Mouse (Mus musculus): ENCODE measurements around the gene Casp7.
A peak's percentile ranks its signal among the peaks of the same experiment; 100 is the strongest.
"Not testable (repeated sequence)": the region's sequence is repeated elsewhere in the genome, so short reads cannot be mapped to it uniquely, and the experiment has no call there.

Gene Casp7

DNA sequence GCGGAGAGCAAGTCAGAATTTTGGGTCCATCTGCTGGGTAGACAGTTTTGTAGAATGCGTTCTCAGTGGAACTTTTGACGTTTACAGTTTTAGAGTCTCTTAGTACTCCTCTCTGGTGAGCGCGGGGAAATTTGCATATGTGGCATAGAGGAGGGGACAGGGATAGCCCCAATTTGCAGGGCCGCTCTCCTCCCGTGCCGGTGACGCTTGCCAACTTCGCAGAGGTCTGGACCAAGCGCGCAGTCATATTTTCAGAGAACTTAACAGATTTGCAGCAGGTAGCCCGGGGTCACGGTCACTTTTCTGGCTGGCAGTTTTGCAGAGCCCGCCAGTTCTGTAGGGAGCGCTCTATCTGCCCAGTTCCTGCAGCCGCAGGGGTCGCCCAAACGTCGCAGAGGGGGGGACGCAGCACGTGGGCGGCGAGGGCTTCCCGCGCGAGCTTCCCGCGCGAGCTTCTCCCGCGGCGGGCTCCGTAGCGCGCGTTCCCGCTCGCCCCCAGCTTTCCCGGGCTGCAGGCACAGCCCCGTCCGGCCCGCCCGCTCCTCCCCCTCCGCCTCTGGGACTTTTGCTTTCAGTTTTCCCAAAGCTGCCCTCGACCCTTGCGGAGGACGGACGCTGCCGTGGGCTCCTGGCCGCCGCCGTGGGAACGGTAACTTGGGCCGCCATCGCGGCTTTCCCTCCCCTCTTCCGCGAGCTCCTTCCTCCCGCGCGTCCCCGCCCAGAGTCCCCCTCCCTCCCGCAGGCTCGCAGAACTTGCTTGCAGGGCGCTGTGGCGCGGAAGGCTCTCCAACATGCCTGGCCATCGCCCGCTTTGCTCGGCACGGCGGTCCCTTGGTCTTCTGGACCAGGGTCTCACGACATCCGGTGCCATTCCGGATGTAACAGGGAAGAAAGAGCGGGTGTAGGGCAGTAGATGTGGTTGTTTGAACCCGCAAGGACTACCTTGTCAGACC, at the start of gene Casp7:
Gene Casp7, plus strand, starts transcription at position 461 of the 953 bp plus-strand sequence.
- DNase-seq (ENCODE audit: low read depth in 1 of 2, low spot score in 2 of 2): no peak

DNA sequence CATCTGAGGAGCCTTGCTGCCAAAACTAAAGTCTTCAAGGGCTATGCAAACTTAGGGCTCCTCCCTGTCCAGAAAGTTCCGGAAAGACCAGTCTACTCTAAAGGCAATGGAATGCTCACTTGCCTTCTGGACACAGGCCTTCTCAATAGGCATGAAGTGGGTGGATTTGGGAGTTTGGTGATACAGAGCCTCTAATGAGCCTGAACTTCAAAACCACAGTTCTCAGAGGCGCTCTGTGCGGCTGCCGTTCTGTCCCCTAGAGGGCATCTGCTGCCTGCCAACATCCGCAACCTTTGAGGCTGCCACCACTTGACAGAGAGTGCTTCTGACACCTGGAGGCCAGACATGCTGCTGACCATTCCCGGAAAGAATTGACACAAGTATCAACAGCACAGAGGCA, 47.6 kb upstream of the Casp7 start:
- DNase-seq (ENCODE audit: low read depth in 1 of 2, low spot score in 2 of 2): no peak

DNA sequence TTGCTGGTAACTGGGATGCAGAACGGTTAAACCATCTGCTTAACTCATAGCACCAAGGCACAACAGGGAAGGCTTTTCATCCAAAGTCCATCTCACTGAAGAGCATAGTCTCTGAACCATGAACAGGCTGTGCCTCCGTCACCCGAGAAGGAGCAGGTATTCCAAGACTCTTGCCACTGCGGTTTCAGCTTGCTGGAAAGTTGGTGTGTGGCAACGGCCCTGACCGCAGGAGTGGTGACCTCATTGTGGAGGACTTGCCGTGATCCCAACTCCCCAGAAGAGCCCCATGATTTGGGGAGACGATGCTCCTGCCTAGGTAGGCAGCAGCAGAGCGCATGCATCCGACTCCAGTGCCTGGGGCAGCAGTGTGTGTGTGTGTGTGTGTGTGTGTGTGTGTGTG, 43.2 kb upstream of the Casp7 start:
- no peak for DNase-seq (ENCODE audit: low read depth in 1 of 2, low spot score in 2 of 2)

DNA sequence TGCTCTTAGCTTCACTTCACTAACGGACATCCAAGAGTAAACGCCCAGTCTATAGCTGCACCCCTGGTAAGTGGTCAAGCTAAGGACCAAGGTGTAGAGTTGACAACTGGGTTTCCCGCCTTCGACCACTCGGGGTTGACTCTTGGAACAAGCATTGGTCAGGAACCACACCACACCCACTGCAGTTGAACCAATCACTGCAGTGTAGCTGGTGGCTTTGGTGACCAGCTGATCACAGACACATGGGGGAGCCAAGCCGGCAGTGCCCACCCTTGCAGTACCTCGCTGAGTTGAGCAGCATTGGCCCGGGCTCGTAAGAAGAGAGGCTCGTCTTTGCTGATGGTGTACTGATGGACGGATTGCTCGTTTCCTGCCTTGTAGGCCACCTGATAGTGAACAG, 41.7 kb upstream of the Casp7 start:
- DNase-seq (ENCODE audit: low read depth in 1 of 2, low spot score in 2 of 2): no peak

DNA sequence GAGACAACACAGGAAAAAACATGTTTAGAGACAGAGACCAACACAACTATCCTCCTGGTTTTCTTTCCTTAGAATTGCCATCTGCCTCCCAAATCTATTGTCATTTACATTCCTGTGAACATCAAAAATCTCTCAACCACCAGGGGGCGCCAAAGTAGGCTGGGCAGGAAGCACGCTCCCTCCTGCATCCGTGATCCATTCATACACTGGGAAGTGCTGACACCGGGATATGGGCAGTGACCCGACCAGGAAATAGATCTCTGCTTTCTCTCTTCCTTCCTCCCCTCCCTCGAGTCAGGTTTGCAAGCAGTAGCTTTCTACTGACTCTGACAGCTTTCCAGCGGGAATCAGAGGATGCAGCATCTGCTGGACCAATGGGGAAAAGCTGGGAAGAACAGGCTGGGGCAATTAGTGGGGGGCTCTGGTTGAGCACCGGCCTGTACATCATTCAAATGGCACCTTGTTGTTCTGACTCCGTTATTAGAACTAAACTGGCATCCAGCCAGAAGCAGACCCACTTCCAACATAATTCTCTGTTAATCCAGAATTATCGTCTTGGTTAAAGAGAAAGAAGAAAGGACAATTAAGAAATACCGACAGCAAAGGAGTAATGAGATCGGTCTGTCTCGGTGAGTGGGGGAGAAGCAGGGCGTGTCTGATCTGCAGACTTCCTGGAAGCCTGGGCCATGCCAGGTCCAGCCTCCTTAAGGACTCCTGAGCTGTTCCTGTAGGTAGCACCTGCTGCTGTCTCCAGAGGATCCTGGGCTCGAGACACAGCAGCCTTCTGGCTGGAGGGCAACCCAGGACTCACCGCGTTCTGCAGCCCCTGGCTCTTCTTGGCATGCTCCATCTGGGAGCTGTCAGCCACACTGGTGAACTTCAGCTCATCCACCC, 40.2 kb upstream of the Casp7 start:
- DNase-seq (ENCODE audit: low read depth in 1 of 2, low spot score in 2 of 2): peak in 1 of 2 experiments; percentile 16

DNA sequence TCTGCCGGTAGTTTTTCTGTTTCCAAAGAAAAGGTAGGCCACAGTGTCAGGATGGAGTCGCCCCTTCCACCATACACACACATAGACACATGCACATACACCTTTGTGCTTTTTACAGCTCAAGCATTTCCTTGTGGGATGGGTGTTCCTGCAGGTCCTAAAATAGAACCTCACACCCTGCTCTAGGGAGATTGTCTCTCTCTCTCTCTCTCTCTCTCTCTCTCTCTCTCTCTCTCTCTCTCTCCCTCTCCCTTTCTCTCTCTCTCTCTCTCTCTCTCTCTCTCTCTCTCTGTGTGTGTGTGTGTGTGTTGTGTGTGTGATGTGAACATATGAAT, 39.6 kb upstream of the Casp7 start:
- not testable (repeated sequence) for DNase-seq (ENCODE audit: low read depth in 1 of 2, low spot score in 2 of 2)

DNA sequence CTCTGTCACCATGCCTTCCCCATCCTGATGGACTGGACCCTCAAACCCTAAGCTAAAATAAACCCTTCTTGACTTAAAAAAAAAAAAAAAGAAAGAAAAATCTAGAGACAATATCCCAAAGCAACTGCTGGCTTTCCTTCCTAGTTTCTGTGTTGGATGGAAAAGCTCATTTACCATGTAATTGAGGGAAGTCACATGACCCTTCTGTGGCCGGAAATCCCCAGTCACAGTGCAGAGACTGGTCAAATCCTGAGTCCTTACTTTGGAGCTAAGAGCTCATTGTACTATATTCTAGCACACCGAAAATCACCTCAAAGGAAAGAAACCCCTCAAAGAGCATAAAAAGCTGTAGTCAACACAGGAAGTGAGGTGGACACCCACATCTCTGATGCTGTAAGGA, 38.0 kb upstream of the Casp7 start:
- DNase-seq (ENCODE audit: low read depth in 1 of 2, low spot score in 2 of 2): no peak

DNA sequence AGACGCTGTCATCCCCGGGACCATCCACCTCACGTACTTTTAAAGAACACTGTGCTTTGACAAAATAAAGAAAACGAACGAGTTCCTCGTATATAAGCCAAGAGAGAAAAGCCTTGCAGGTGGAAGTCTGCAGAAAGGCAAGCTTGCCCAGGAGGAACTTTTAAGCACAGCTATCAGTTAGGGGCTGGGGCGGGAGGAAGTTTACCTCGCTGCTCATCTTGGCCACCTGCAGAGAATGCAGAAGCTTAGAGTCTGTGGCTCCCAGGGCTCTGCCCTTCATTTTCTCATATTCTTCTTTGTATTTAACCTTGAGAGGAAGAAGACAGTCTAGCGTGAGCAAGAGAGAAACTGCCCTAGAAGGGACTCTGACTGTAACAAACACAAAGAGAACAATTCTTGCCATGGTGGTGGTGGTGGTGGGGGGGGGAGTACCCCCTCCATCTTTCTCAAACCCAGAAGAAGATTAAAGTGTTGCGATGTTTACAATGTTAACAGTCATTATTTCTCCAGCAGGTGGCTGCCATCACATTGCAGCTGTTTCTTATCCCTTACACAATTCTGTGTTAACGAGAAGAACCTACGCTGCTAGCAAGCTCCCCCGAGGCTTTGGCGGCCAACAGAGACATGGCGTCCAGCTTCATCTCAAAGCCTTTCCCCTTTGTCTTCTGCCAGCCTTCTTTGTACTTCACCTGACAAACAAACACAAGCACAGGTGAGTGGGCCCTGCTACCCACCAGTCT, 33.0 kb upstream of the Casp7 start:
- no peak for DNase-seq (ENCODE audit: low read depth in 1 of 2, low spot score in 2 of 2)

DNA sequence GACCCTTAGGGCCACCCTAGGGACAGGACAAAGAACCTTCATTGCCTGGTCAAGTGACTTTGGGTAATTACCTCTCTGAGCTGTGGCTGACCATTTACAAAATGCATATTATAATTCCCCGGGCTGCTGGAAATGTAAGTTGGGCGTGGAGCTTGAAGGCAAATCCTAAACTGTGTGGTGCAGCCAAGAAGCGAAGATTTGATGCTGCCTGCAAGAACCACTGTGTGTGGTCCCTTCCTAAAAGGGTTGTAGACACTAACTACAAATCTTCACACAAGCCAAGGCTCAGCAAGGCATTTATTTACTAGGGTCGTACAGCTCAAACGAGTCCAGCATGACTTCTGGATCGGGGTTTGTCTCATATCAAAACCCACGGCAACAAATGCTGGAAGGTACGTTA, 32.4 kb upstream of the Casp7 start:
- no peak for DNase-seq (ENCODE audit: low read depth in 1 of 2, low spot score in 2 of 2)

DNA sequence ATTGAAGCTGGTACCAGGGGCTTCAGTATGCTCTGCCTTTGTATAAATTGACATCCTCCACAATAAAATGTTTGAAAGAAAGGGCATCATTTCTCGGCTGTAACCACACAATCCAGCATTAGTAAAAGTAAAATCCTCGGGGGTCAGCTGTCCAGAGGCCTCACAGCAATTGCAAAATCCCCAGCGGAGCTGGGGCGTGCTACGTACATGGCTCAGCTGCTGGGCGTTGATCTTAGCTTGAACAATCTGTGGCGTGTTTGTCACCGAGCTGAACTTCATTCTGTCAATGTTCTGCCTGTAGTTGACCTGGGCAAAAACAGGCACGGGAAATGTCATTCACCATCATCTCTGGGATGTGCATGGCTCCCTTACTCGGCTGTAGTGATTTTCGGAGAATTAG, 30.8 kb upstream of the Casp7 start:
- no peak for DNase-seq (ENCODE audit: low read depth in 1 of 2, low spot score in 2 of 2)

DNA sequence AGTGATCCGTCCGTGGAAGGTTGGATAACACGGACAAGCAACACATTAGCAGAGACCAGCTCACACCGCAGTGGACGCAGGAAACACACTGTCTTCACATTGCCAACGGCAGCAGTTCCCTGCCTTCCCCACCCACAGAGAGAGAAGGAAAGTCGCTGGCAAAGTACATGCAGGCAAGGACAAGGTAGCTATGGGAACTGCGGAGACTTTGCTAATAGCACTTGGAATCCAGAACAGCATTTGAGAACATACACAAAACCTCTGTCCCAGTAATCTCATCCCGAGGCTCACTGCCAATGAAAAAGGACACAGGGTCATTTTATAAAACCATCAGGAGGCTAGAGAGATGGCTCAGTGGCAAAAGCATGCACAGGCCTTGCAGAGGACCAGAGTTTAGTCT, 30.3 kb upstream of the Casp7 start:
- DNase-seq (ENCODE audit: low read depth in 1 of 2, low spot score in 2 of 2): no peak

DNA sequence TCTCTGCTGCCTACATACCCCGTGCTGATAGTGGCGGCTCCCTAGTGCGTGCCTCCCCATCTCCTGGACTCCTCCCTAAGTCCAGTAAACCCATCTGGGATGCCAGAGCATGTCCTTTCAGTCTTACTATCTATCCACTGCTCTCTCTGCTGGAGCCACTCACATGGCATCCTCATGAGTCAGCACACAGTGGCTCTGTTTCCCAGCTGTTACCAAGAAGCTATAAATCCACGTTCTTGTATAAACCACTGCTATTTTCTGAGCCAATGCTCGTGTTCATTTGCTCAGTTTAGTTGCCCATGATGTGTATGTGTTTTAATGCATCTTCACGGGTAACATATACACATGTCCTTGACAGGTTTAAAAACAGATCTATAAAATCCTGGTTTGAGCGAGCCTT, 29.2 kb upstream of the Casp7 start:
- no peak for DNase-seq (ENCODE audit: low read depth in 1 of 2, low spot score in 2 of 2)

DNA sequence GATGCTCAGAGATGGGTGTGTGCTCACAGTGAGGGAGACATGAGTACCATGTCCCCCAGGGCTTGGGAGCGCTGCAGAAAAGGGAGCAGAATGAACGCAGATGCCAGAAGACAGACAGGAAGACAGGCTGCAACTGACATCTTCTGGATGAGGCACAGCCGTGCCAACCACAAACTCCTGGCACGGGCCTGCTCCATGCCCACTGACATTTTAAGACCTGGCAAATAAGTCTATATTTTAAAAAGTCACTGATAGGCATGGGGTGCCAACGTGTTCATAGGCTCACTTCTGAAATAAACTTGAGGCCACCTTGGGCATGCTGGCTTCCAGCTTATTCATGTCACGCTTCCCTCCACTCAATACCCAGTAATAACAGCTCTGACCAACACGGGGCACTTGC, 28.0 kb upstream of the Casp7 start:
- DNase-seq (ENCODE audit: low read depth in 1 of 2, low spot score in 2 of 2): no peak

DNA sequence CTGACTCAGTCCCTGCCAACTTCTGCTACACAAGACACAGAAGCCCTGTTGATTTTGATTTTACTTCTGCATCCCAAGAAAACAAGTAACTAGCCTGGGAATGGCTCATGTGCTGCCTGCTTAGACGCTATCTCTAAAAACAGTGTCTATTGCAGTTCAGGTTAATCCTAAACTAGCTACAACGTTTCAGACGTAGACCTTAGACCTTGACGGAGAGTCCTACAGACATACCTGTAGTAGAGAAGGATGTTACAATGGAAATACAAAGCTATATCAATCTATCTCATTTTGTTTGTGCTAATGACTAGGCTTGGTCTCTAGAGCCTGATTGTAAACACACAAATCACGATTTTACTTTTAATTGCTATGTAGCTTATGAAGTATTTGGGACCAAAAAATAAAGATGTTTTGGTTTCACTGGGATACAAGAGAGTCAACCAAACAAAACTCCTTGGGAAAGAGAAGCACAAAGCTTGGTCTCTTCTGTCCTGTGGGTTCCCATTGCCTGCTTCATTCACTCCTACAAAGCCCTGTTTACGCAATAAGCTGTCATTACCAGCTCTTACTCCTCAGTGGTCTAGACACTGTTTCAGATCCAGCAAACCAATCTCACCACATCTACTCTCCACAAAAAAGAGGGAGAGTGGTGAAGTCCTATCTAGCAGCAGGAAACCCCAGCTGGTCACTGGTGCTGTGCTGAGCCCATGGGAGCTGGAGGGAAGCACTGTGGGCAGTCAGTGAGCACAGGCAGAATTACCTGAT, 26.4 kb upstream of the Casp7 start:
- no peak for DNase-seq (ENCODE audit: low read depth in 1 of 2, low spot score in 2 of 2)

DNA sequence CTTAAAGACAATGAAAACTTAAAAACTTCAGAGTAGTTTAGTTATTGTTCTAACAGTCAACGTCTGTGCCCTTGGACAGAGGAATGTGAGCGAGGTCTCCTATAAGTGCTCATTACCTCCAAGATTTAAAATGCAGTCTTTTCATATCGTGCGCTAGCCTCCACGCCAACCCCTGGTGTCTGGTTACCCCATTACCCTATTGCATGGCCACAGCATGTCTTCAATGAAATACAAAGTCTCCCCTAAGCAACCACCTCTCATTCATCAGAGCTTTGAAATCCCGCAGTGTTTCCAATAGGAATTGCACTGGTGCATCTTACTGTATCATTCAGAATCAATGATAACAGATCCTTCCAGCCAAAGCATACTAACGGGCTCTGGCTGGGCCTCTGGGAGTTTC, 24.7 kb upstream of the Casp7 start:
- no peak for DNase-seq (ENCODE audit: low read depth in 1 of 2, low spot score in 2 of 2)

DNA sequence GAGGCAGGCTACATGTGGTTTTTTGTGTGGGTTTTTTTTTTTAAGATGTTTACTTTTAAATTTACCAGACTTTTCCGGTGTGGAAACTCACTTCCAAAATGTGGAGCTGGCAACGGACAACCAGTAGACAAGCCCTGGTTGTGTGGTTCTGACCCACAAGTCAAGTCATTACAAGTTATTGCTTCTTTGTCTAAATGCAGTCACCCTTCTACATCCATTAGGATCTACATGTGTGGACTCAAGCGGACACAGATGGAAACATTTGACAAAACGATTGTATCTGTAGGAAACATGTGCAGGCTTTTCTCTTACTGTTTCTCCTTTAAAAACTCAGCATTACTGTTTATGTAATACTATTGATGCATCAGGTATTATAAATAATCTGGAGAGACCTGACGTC, 23.7 kb upstream of the Casp7 start:
- DNase-seq (ENCODE audit: low read depth in 1 of 2, low spot score in 2 of 2): no peak

DNA sequence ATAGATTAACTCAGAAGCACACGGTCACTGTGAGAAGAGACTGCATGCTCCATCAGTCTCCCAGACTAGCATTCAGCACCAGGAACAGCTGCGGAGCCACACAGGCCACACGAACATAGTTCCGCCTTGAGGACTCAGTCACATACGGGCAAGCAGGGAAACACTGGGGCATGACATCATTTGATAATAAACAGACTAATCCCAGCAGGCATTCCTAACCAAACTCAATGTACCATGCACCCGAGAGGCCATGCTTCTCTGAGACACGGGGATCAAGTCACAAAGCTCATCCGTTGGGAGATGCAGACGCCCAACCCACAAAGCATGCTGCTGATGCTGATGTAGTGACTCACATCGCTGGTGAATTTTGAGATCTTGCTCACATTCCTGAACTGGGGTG, 22.9 kb upstream of the Casp7 start:
- DNase-seq (ENCODE audit: low read depth in 1 of 2, low spot score in 2 of 2): no peak

DNA sequence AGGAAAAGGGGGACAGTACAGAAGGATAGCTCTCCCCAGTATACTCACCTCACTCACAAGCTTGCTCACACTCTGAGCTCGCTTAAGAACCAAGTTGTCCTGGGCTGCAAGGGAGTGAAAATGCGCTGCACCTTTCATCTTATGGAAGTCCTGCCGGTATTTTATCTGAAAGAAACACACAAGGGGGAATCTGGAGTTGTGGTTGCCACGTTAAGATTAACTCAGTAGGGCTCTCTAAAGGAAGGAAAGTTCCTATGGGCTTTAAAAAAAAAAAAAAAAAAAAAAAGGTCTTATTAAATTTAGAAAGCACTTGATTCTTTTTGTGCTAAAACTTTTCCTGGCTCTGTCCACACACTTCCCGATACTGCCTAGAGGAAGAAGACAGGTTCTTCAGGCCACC, 18.9 kb upstream of the Casp7 start:
- no peak for DNase-seq (ENCODE audit: low read depth in 1 of 2, low spot score in 2 of 2)

DNA sequence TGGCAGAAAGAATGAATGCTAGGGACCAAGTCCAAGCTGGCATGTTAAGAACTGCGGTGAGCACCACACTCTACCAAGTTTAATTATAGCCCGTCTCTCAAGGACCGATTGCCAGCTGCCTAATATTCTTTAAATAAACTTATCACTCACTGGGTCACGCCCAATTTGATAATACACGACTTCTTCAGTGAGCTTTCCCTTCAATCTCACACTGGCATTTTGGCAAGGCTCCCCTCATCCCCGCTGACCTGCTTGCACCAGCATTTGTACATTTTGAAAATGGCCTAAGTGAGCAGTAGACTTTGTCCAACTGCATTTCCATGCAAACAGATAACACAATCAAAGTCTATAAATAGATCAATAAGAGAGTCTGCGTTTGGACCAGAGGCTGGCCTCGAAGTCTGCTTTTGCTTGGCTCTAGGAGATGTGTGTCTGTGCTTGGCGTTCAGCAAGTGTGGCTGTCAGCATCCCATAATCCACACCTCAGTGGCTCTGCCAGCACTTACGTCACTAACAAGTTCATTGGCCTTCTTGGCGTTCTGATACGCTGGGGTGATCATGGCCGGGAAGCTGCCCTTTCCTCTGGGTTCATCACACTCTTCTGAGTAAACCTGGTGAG, 18.3 kb upstream of the Casp7 start:
- no peak for DNase-seq (ENCODE audit: low read depth in 1 of 2, low spot score in 2 of 2)

DNA sequence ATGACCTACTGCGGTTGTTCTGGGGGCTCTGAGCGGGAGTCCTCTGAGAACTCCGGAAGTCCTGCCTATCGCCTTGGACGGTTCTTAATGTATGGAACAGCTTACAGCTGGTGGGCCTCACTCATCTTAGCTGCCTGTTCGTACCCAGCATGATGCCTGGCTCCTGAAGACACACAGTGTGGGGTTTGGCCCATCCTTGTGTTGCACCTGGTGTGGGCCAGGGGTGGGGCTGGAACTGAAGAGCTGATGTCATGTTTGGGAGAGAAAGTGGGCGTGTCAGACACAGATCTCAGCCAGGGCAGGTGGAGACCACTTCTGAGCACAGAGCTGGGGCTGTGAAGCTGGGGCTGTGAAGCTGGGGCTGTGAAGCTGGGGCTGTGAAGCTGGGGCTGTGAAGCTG, 16.6 kb upstream of the Casp7 start:
- DNase-seq (ENCODE audit: low read depth in 1 of 2, low spot score in 2 of 2): no peak

Measured in monocyte, adult 2 months (primary cell).